Mouse (Mus musculus) mouse embryonic stem cell (cell line): ENCODE measurements around the gene AW551984.

Source experiments
- in situ Hi-C, 2 experiments: fragments of 300-500 bp; cut with MboI; formaldehyde crosslinking; loops; 1 replicate in 1 of 2; 3 replicates in 1 of 2; pipeline ENCODE4 v1.14.3; 2019 to 2020; ENCODE audit warnings: low sequenced_read_pairs in 2 of 2, low pct_unique_long_range_greater_than_20kb in 1 of 2, mixed read lengths in 1 of 2; ENCODE audit not compliant: unreplicated experiment in 1 of 2

Gene AW551984

GRCm38 (mm10) chr9:39603999-39604453 is at the start of gene AW551984:
Gene AW551984 (minus strand): TSS chr9:39604403.
- in situ Hi-C loops: no loop called here

DNA sequence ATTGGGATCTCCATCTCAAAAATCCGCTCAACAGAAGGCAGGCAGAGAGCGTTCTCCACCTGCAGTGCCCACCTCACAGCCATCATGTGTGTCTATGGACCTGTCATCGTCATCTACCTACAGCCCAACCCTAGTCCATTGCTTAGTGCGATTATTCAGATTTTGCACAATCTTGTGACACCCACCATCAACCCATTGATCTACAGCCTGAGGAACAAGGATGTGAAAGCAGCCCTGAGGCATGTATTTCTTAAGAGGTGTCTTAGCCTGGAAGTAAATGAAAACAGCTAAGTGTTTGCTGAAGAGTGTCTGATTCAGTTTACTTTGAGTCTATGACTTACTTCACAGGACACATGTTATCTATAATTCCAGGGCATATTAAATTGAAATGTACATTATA is 43.2 kb upstream of the AW551984 start:
- in situ Hi-C loops: no loop called here

DNA sequence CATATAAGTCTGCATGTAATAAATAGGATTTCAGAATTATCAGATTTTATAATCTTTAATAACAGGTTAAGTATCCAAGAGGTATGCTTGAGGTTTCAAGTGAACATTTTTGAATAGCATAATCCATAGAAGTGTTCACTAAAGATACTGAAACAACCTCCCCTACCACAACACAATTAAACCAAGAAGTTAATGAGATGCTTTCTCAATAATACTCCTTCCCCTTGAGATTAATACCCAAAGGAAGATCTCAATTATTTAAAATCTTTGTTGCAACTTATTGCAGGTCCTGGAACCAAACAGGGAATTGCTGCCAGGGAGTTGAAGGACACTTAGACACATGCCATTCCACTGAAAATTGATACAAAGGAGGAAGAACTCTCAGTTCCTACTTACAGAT is 40.6 kb upstream of the AW551984 start, which contains the start of gene Olfr961:
Gene Olfr961 (plus strand): TSS at position 301 of the 400 bp plus-strand sequence.
- in situ Hi-C loops: no loop called here

- in situ Hi-C loops: no loop called here
These were observed 29.9 kb upstream of the AW551984 start for GRCm38 (mm10) chr9:39633913-39634594.

DNA sequence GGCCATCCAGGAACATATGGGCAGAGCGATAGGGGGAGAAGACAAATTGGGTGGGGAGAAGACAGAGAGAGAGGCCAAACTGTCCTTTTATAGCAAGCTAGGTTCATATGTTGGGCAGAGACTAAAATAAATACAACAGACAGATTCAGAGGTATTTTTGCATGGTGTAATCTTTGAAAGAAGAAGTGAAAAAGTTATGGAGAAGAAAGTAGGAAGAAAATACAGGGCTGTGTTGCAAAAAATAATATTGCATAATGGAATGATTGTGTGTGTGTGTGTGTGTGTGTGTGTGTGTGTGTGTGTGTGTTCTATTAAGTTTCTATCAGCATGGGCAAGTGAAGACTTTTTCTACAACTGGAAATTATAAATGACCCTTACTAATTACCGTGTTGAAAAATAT is 24.9 kb upstream of the AW551984 start:
- in situ Hi-C loops: no loop called here

GRCm38 (mm10) chr9:39624711-39625110 is 20.5 kb upstream of the AW551984 start:
- in situ Hi-C loops: no loop called here

GRCm38 (mm10) chr9:39623783-39624182 is 19.6 kb upstream of the AW551984 start:
- in situ Hi-C loops: no loop called here

GRCm38 (mm10) chr9:39621073-39621472 is 16.9 kb upstream of the AW551984 start, which contains the start of gene Olfr960:
Gene Olfr960 (plus strand): TSS chr9:39621373.
- in situ Hi-C loops: no loop called here

GRCm38 (mm10) chr9:39611953-39612352 is 7.8 kb upstream of the AW551984 start:
- in situ Hi-C loops: no loop called here

- in situ Hi-C loops: no loop called here
These were observed 6.2 kb upstream of the AW551984 start, which contains the start of gene Olfr148 for GRCm38 (mm10) chr9:39610355-39610754. Gene Olfr148 (plus strand): TSS chr9:39610655.

GRCm38 (mm10) chr9:39608497-39608896 is 4.3 kb upstream of the AW551984 start:
- in situ Hi-C loops: no loop called here

DNA sequence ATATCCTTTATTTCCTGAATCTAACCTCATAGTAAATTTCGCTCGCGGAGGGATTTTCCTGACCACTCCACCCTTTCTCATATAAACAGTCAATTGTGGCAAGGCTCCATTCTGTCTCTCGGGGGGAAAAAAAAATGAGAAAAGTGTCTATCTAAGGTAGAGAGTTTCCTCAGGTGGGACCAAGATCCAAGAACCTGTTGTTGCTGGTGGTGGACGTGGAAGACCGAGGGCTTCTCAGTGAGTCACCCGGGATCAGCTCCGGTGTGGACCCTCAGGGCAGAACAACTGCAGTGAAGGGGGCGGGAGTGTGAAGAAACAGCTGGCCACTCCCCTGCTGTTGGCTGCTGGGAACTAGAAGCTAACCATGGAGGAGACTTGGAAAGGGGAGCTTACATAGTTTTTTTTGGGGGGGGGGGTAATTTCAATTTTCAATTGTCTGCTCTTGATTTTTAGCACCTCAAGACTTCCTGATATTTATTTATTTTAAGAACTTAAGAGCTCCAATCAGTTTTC is 814 bp downstream of the AW551984 start:
- in situ Hi-C loops: no loop called here

- in situ Hi-C loops: no loop called here
These were observed 1.5 kb downstream of the AW551984 start for GRCm38 (mm10) chr9:39602536-39603332.

DNA sequence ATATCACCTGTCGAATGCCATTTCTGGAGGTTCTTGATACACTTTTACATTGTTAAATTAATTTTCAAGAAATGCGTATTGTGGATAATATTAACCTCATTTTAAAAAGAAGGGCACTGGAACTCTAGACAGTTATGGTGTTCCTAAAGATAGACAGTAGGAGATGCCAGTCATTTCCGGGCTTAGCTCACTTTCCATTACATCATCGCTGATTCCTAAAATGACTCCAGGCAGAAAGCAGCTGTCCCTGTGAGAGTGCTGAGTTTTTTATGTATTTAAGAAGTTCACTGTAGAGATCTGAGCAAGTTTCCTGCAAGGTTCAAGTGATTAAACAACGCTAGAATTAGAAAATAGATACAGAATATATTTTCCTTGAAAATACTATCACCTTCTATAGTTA is 27.2 kb downstream of the AW551984 start:
- in situ Hi-C loops: no loop called here

- in situ Hi-C loops: no loop called here
These were observed 28.7 kb downstream of the AW551984 start, which contains the start of gene Olfr959 for GRCm38 (mm10) chr9:39575469-39575868. Gene Olfr959 (minus strand): TSS chr9:39575569.

GRCm38 (mm10) chr9:39558349-39558647 is 45.9 kb downstream of the AW551984 start:
- in situ Hi-C loops: no loop called here

DNA sequence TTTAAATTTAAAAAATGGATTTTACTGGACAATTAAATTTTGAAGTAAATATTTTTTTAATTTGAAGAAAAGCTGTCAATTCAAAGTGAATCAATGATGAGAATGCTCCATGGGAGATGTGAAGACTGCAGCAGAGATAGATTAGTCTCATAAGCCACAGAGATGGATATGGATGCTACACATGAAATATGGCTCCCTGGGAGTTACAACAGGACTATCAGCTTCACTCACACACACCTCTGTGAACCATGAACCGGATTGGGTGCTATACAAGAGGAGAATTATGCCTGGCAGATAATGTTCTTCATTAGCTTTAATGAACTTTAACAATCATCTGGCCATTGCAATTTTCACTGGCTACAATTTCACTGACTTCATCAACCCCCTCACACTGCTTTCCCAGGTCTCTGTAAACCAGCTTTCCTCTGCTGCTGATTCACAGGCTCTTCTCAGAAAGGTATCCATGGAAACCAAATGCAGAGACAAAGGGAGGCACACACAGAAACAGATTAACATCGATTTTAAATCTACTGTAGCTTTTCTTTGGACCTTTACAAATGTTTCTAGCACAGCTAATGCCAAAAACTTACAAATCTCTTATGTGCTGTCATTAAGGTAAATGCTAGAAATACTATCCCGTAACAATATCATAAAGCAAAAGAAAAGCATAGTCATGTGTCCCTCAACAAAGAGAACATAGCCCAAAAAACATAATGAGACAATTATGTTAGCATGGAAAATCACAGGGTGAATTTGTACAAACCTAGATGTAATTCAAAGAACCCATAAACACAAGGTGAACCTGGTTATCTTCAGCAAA is 46.5 kb downstream of the AW551984 start:
- in situ Hi-C loops: no loop called here

DNA sequence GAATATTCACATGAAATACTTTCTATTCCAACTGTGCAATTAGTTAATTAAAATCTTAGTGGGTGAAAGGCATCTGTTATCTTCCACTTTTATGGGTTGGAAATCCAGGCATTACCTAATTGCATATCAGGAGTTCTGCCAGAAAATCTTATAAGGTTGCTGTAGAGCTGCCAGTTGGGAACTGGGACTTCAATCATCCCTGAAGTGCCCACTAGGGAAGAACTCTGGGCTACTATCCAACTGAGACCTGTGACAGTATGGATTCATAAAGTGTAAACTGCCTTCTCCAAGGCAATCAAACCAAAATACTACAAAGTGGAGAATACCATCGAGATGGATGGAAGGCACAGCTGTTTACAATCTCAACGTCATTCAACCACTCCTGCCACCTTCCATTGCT is 50.3 kb downstream of the AW551984 start, which contains the start of gene Olfr958:
Gene Olfr958 (minus strand): TSS at position 109 of the 400 bp plus-strand sequence.
- in situ Hi-C loops: no loop called here

GRCm38 (mm10) chr9:39550806-39551205 is 53.4 kb downstream of the AW551984 start:
- in situ Hi-C loops: no loop called here
